In the genomic region with DNA sequence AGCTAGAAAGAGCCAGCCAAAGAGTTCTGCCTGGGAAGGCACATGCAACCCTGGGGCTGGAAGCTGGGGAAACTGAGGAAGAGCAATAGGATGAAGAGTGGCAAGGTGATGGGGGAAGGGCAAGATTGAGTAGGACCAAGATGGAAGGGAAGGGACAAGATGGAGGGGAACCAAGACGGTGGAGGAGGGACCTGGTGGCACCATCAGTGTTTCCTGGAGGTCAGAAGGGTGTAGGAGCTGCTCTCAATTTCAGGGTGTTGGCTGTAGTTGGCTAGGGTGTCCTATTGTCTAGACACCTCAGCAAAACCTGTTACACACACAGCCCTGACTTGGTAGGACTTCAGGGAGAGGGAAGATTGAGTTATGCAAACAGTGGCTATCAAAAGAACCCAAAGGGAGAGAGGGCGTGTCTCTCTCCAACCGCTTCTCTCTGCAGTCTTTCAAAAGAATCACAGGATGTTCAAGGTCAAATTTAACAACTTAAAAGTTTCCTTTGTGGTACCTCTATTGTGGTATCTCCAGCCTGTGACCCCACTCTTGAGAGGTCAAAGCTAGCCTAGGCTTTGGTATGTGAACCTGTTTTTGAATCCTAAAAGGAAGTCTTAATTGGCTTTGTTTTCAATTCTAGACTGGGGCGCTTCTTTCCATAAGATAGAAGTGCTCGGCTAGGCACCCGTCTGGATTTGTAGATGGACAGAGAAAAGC, we compare ENCODE assay signal across 16 mouse cellular contexts.
DNase-seq lines count a peak whose midpoint lies in the region; ATAC-seq and TF ChIP-seq lines count a peak whose summit lies in the region.
"Had no signal": no experiment of that assay in that cellular context is flagged by ENCODE, and none has a peak within 500 bp of the region (broad histone marks: within the 10 kb centered on the region; RNA-seq: fewer than 3 reads in every experiment).

No protein-coding gene starts in this region.

- H3K27me3 ChIP-seq in stomach, embryonic 14.5 days (ENCODE audit: control insufficient read depth, insufficient read depth, low read length) = no peaks in the 10 kb centered on the region
- no peaks in the 10 kb centered on the region for H3K27me3 ChIP-seq in stomach, postnatal 0 days (ENCODE audit: control insufficient read depth, insufficient read depth, low read length)
- H3K27me3 ChIP-seq: embryonic facial prominence, embryonic 12.5 days; forebrain, embryonic 15.5 days had no signal

- H3K4me2 ChIP-seq in stomach, embryonic 14.5 days (replicated peaks; ENCODE audit: low read depth, low read length) = no peak overlapping the region
- H3K4me2 ChIP-seq in stomach, postnatal 0 days (replicated peaks; ENCODE audit: low read depth) = no peak overlapping the region
- H3K4me2 ChIP-seq: embryonic facial prominence, embryonic 12.5 days; forebrain, embryonic 15.5 days; hindbrain, embryonic 13.5 days had no signal

- H3K4me3 ChIP-seq in stomach, embryonic 14.5 days (ENCODE audit: low read depth, low read length) = no peak overlapping the region
- H3K4me3 ChIP-seq in stomach, postnatal 0 days (ENCODE audit: low read depth, low read length) = no peak overlapping the region
- H3K4me3 ChIP-seq in ES-E14 (ENCODE audit: insufficient read depth in 1 of 2, low read depth in 1 of 2, low read length in 2 of 2, poor library complexity in 1 of 2, severe bottlenecking in 1 of 2) = no peak overlapping the region
- H3K4me3 ChIP-seq: embryonic facial prominence, embryonic 12.5 days; forebrain, embryonic 15.5 days; heart, embryonic 10.5 days; hindbrain, embryonic 13.5 days had no signal

- no peak for TF ChIP-seq CTCF in stomach, postnatal 0 days (IDR thresholded peaks at IDR 0.05; ENCODE audit: low read depth)

- 53% methylated on average over 6 of the region's 6 CpGs for WGBS in stomach, embryonic 14.5 days
- WGBS in stomach, postnatal 0 days = 41% methylated on average over 6 of the region's 6 CpGs

- in situ Hi-C loops in ES-E14 (cut with MboI; ENCODE audit: low sequenced_read_pairs in 2 of 2, unreplicated experiment in 2 of 2) = no loop called here

- no peak overlapping the region for H3K9ac ChIP-seq in stomach, embryonic 14.5 days (replicated peaks; ENCODE audit: low read depth, low read length)
- H3K9ac ChIP-seq in stomach, postnatal 0 days (ENCODE audit: low read length) = no peak overlapping the region
- peak overlapping the region; percentile 58; the same call in 1 of the 2 replicates for H3K9ac ChIP-seq in ES-E14 (ENCODE audit: insufficient read depth, low read depth, low read length, poor library complexity, severe bottlenecking)
- H3K9ac ChIP-seq: embryonic facial prominence, embryonic 12.5 days; forebrain, embryonic 15.5 days; hindbrain, embryonic 13.5 days had no signal

- H3K36me3 ChIP-seq in stomach, embryonic 14.5 days (ENCODE audit: control insufficient read depth, insufficient read depth, low read length) = no peaks in the 10 kb centered on the region
- H3K36me3 ChIP-seq in stomach, postnatal 0 days (ENCODE audit: control insufficient read depth, insufficient read depth, low read length) = no peaks in the 10 kb centered on the region
- H3K36me3 ChIP-seq in ES-E14 (ENCODE audit: control insufficient read depth, insufficient read depth, low read length, poor library complexity, severe bottlenecking) = no peaks in the 10 kb centered on the region
- H3K36me3 ChIP-seq: embryonic facial prominence, embryonic 12.5 days; forebrain, embryonic 15.5 days; heart, embryonic 10.5 days; hindbrain, embryonic 13.5 days had no signal

- ATAC-seq in stomach, embryonic 14.5 days (ENCODE audit: insufficient number of reproducible peaks, insufficient read depth, low FRiP score, low read depth) = 0 out of 2 replicates have a peak, but pooled peaks have one; percentile 25
- no peak for ATAC-seq in stomach, postnatal 0 days (ENCODE audit: low FRiP score, low TSS enrichment)
- peak; percentile 16; the same call in 1 of the 2 replicates for ATAC-seq in granulocyte monocyte progenitor cell, adult 5-6 weeks (replicated peaks; ENCODE audit: poor library complexity, severe bottlenecking)
- ATAC-seq: forebrain, embryonic 15.5 days; hindbrain, postnatal 0 days had no signal

- no peak for DNase-seq in stomach, postnatal 0 days (ENCODE audit: low spot score)
- peak; percentile 92 for DNase-seq in ES-E14 (ENCODE audit: low read depth, low spot score)
- DNase-seq in spleen, postnatal 36 days (ENCODE audit: low spot score in 2 of 2) = no peak
- no peak for DNase-seq in T-cell, adult 2 months (ENCODE audit: low spot score)
- DNase-seq: adrenal gland, adult 2 months; adrenal gland, postnatal 25 days; cerebellum, adult 18-20 months; gastrocnemius, postnatal 36 days; heart, adult 18-20 months had no signal

- H3K4me1 ChIP-seq in stomach, embryonic 14.5 days (ENCODE audit: control insufficient read depth, insufficient read depth, low read length) = peaks cover 23% of the 10 kb centered on the region; the same call in 1 of the 2 replicates
- peaks cover 13% of the 10 kb centered on the region for H3K4me1 ChIP-seq in stomach, postnatal 0 days (replicated peaks; ENCODE audit: control insufficient read depth, insufficient read depth)
- H3K4me1 ChIP-seq in ES-E14 (ENCODE audit: control insufficient read depth in 2 of 2, insufficient read depth in 2 of 2, low read length in 2 of 2, poor library complexity in 1 of 2) = peaks cover 22 to 36% of the 10 kb centered on the region in 2 experiments

- no peak for TF ChIP-seq EP300 in stomach, postnatal 0 days (optimal IDR thresholded peaks at IDR 0.05)

- H3K27ac ChIP-seq in stomach, embryonic 14.5 days (ENCODE audit: low read length) = no peak overlapping the region
- no peak overlapping the region for H3K27ac ChIP-seq in stomach, postnatal 0 days (replicated peaks)
- H3K27ac ChIP-seq in ES-E14 (ENCODE audit: insufficient read depth, low read depth, low read length, poor library complexity, severe bottlenecking) = peak overlapping the region; percentile 100
- H3K27ac ChIP-seq: forebrain, embryonic 15.5 days; heart, embryonic 10.5 days; hindbrain, embryonic 13.5 days; hindbrain, postnatal 0 days had no signal

- H3K9me3 ChIP-seq in stomach, embryonic 14.5 days (ENCODE audit: control insufficient read depth, low read depth, low read length) = no peaks in the 10 kb centered on the region
- H3K9me3 ChIP-seq in stomach, postnatal 0 days (ENCODE audit: control insufficient read depth, low read length) = no peaks in the 10 kb centered on the region
- no peaks in the 10 kb centered on the region for H3K9me3 ChIP-seq in ES-E14 (ENCODE audit: control insufficient read depth, insufficient read depth, low read depth, low read length)
- H3K9me3 ChIP-seq: embryonic facial prominence, embryonic 12.5 days; forebrain, embryonic 15.5 days; heart, embryonic 10.5 days; hindbrain, embryonic 13.5 days had no signal

TF ChIP-seq in ES-E14, 5 proteins besides CTCF, POLR2A, EP300 and RAD21:
- TF ChIP-seq CHD2 (IDR thresholded peaks at IDR 0.05; ENCODE audit: low read depth, low read length) (peak; percentile 53; the same call in 1 of the 2 replicates), ZNF384 (IDR thresholded peaks at IDR 0.05; ENCODE audit: low read depth, low read length) (no peak), MAFK (IDR thresholded peaks at IDR 0.05; ENCODE audit: insufficient read depth, low read depth, low read length) (no peak)
